Mouse (Mus musculus) frontal cortex, adult 2 months (tissue): ENCODE data around the gene Ctnnd1. TPM values are rescaled to one million over a fixed set of nuclear protein-coding genes. Genes with fewer than 3 reads are reported as not detected.
"Not testable (repeated sequence)": the region's sequence is repeated elsewhere in the genome, so short reads cannot be mapped to it uniquely, and the experiment has no call there.

Source experiments
- DNase-seq, 2 experiments: peaks; one replicate each; pipeline ENCODE4 v3.0.0; 2022; ENCODE audit warnings: low spot score in 1 of 2; ENCODE audit errors: extremely low spot score in 1 of 2
- polyA plus RNA-seq: library from polyadenylated mRNA; depleted of rRNA; stranded (reverse); fragments of >200 nt; gene quantifications from 2 replicates; pipeline ENCODE4 v1.2.3, GENCODE M21; 2012; rRNA removed

Gene Ctnnd1
- 42.1 and 45.8 TPM in 2 replicates for polyA plus RNA-seq

DNA sequence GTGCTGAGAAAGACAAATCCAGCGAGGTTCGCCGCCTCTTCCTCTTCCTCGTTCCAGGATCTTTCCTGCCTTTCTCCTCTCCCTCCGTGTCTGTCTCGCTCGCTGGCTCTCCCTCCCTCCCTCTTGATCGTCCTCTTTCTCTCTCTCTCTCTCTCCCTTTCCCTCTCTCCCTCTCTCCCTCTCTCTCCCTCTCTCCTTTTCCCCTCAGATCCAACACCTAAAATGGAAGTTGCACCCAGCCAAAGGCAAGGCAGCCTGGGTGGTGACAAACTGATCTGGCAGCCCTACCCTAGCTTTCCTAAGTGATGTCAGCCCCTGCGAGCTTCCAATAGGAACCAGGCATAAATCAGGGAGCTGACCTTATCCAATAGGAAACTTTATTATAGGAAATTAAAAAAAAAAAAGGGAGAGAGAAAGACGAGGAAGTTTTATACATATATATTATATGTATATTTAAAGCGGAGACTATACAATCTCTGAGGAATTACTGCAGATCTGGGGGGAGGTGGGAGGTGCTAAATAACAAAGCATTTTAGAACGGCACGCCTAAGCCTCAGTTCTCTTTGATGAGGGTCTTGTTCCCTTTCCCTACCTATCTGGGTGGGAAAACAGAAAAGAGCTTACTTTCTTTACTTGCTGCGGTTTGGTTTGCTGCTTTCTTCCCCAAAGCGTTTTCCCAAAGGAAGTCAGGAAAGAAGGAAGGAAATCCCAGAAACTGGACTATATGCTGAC lies at the start of gene Ctnnd1:
Ctnnd1 (minus strand) TSS at position 302 of the 732 bp plus-strand sequence.
- DNase-seq = peak; percentile 86 to 93

DNA sequence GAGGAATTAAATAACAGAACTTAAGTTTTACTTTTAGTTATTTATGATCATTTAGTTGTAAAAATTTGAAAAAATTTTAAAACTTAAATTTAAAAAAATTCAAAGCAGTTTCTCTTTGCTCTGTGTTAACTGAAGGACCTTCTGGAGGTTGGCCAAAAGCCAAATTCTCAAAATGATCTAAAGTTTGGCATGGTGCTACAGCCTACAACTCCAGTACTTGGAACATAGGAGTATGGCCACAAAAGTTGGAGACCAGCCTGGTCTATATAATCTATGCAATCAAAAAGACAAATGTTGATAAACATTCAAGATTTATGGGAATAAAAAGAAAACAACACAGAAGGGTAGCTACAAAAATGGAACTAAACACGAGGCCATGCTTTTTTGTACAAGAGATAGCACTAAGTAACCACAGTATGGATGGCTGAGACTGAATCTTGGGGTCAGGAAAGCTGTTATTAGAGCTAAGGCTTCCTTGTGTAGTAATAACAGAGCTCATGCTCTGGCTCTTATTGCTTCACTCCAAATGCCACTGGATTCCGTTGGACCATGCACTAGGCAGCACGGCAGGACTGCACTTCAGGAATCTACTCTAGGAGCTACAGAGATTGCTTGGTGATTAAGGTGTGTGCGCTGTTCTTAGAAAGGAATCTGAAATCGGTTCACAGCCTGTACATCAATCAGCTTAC lies 44.6 kb upstream of the Ctnnd1 start:
- DNase-seq = no peak

DNA sequence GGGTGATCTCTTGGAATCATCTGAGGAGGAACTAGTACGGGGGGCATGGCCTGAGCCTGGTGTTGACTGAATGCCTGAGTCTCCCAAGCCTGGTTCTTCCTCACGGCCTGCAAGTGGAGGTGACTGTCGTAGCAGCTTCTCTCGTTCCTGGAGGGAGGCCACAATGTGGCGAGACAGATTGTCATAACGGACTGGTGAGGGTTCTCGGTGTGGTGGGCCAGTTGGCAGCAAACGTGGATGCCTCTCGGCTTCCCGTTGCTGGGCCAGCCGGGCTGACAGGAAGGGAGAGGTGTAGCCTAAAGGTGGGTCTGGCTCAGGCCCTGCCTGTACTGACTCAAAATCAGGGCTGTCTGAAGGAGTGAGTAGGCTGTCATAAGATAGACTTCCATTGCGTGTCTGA lies 39.5 kb upstream of the Ctnnd1 start:
- no peak for DNase-seq

- no peak for DNase-seq
Observed at GRCm38 (mm10) chr2:84688080-84688844, 37.7 kb upstream of the Ctnnd1 start.

GRCm38 (mm10) chr2:84682605-84683183 lies 32.1 kb upstream of the Ctnnd1 start:
- no peak for DNase-seq

- DNase-seq = no peak
Observed at GRCm38 (mm10) chr2:84679016-84679415, 28.5 kb upstream of the Ctnnd1 start, which contains the start of gene Tmx2. TSS of gene Tmx2 (minus strand) at chr2:84679140.

- peak; percentile 98 to 99 for DNase-seq
Observed at GRCm38 (mm10) chr2:84677968-84678880, 27.7 kb upstream of the Ctnnd1 start, which contains the start of the genes Gm28635 and Med19. TSS of gene Gm28635 (minus strand) at chr2:84678041. TSS of gene Med19 (plus strand) at chr2:84678402.

GRCm38 (mm10) chr2:84677270-84677967 lies 26.9 kb upstream of the Ctnnd1 start:
- DNase-seq = no peak

DNA sequence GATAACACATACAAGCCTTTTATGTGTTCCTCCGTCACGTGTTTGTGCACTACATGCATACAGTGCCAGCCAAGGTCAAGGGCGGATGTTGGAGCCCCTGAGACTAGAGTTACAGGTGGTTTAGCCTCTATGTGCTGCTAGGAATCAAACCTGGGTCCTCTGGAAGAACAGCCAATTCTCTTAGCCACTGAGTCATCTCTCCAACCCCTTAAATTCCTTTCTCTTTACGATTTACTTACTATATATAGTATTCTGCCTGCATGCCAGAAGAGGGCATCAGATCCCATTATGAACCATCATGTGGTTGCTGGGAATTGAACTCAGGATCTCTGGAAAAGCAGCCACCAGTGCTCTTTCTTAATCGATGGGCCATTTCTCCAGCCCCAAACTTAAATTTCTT lies 21.0 kb upstream of the Ctnnd1 start:
- not testable (repeated sequence) for DNase-seq

- DNase-seq = peak; percentile 83 to 93
Observed at GRCm38 (mm10) chr2:84670569-84670933, 20.0 kb upstream of the Ctnnd1 start, which contains the start of gene Selenoh. TSS of gene Selenoh (minus strand) at chr2:84670770.

DNA sequence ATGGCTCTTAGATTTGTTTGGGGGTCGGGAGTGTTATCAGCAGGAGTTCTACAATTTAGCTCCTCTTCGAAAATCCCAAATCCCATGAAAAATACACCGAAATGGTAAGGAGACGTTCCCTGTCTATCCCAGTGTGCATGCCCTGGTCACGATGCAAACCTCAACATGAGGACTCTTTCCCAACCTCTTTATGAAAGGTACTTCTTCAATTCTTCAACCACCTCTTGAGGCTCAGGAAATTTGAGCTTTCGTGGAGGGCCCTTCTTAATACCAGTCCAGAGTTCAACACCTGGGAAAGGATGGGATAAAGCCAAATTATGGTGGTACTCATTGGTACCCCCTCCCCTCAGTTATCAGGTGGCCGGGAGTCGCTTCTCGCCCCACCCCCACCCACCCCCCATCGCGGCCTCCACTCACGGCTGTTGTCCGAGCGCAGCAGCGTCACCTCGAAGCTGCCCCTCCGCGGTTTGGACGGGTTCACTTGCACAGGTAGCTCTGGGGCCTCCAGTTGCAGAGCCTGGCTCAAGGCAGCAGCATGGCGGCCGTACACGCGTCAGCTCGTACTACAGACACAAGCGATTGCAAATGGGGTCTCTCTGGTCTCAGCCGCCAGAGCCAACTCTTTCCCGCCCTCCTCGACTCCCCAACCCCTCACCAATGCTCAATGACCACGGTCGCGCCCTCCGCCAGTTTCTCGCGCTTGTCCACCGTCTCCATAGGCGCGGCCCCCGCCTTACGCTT lies 19.4 kb upstream of the Ctnnd1 start:
- no peak for DNase-seq

- DNase-seq = no peak
Observed at GRCm38 (mm10) chr2:84666081-84666480, 15.5 kb upstream of the Ctnnd1 start.

GRCm38 (mm10) chr2:84662866-84663265 lies 12.3 kb upstream of the Ctnnd1 start:
- no peak for DNase-seq

- DNase-seq = peak in 1 of 2 experiments; percentile 85
Observed at GRCm38 (mm10) chr2:84660253-84660652, 9.7 kb upstream of the Ctnnd1 start.

DNA sequence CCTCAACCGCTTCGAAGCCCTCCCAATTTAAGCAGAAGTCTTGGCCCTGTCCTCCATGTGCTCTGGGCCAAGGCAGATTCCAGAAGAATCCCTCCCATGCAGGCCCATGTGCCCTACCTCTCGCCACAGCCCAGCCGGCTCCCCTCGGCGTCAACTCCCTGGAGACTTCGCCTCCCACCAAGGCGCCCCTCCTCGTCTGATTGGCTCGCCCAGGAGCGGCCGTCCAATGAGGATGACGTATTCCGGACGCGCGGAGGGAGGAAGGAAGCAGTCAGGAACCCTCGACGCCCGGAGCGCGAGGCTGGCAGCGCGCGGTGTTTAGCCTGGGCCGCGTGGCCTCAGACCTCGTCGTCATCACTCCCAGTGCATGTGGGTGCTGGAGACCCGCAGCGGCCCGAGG lies 8.2 kb upstream of the Ctnnd1 start, which contains the start of gene Btbd18:
Btbd18 (plus strand) TSS at position 274 of the 400 bp plus-strand sequence.
- no peak for DNase-seq

- DNase-seq = no peak
Observed at GRCm38 (mm10) chr2:84655864-84656263, 5.3 kb upstream of the Ctnnd1 start.

DNA sequence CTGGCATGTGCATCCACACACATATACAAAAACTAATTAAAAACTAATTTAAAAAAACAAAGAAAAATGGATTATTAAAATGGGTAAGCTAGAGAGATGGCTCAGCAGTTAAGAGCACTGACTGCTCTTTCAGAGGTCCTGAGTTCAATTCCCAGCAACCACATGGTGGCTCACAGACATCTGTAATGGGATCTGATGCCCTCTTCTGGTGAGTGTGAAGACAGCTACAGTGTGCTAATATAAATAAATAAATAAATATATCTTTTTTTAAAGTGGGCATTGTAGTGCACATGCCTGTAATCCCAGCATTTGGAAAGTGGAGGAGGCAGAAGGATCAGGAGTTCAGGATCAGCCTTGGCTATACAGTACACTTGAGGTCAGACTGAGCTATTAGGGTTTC lies 2.8 kb upstream of the Ctnnd1 start:
- no peak for DNase-seq

GRCm38 (mm10) chr2:84649674-84650073 lies 891 bp downstream of the Ctnnd1 start:
- DNase-seq = peak in 1 of 2 experiments; percentile 34
